Mouse (Mus musculus) intestine, embryonic 15.5 days (tissue): ENCODE data around the gene Ttc23l. TPM values are rescaled to one million over a fixed set of nuclear protein-coding genes. Genes with fewer than 3 reads are reported as not detected.

Experiments used
- ATAC-seq: fragments of 200-750 bp; cut with Nextera tagmentation; 2 replicates; pipeline ENCODE4 v1.8.0; 2017; ENCODE audit warnings: moderate TSS enrichment, moderate library complexity
- H3K27ac ChIP-seq: fragments of 300-500 bp; sonication (generic); 2 replicates; pipeline ENCODE4 v1.5.1; 2015; ENCODE audit warnings: mild to moderate bottlenecking, inconsistent platforms
- H3K27me3 ChIP-seq: fragments of 300-500 bp; sonication (generic); replicated peaks from 2 replicates; pipeline ENCODE4 v1.6.1; 2015; ENCODE audit warnings: inconsistent platforms
- H3K36me3 ChIP-seq: fragments of 300-500 bp; sonication (generic); 2 replicates; pipeline ENCODE4 v1.6.1; 2015; ENCODE audit warnings: inconsistent platforms
- H3K4me1 ChIP-seq: fragments of 300-500 bp; sonication (generic); replicated peaks from 2 replicates; pipeline ENCODE4 v1.6.1; 2015; ENCODE audit warnings: inconsistent platforms
- H3K4me2 ChIP-seq: fragments of 300-500 bp; sonication (generic); replicated peaks from 2 replicates; pipeline ENCODE4 v1.6.1; 2015; ENCODE audit warnings: mild to moderate bottlenecking, inconsistent platforms
- H3K4me3 ChIP-seq: fragments of 300-500 bp; sonication (generic); replicated peaks from 2 replicates; pipeline ENCODE4 v1.5.1; 2015; ENCODE audit warnings: inconsistent platforms
- H3K9ac ChIP-seq: fragments of 300-500 bp; sonication (generic); 2 replicates; pipeline ENCODE4 v1.6.1; 2015; ENCODE audit warnings: inconsistent platforms
- H3K9me3 ChIP-seq: fragments of 300-500 bp; sonication (generic); 2 replicates; pipeline ENCODE4 v1.6.1; 2016; ENCODE audit warnings: inconsistent platforms
- WGBS: fragments of 180-500 bp; shearing (Covaris S2); methylation state at CpG from one replicate; pipeline ENCODE4 v1.1.7; 2015; 5-methylcytosine and 5-hydroxymethylcytosine counted together
- polyA plus RNA-seq: library from polyadenylated mRNA; unstranded; fragments of >200 nt; fragmentation: Nextera tagmentation; extraction: Ambion mirVana; gene quantifications from 2 replicates; pipeline ENCODE4 v1.2.1, GENCODE M21; 2015

Gene Ttc23l
- not detected in 2 replicates for polyA plus RNA-seq

DNA sequence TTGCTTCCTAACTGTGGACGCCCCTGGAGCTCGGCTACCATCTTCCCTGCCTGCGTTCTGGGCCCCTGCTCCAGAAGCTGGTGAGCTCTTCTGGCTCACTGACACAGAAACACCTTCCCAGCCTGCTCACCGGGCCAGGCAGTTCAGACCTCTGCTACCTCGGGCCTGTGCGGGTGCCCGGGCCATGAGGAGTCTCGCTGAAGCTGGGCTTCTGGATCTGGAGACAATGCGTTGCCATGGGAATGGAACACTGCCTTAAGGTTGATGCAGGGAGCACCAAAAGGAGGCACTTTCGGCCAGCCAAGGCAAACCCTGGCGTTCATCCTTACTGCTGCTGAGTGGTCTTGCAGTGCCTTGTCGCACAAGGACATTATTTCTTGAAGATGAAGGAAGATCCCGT, at the start of gene Ttc23l:
Ttc23l (minus strand) TSS at position 204 of the 400 bp plus-strand sequence.
- Histone ChIP-seq H3K27me3 (no peaks in the 10 kb centered on the region), H3K4me2 (no peak within 1 kb of the TSS), H3K9ac (no peak within 1 kb of the TSS), H3K4me3 (no peak within 1 kb of the TSS), H3K27ac (no peak within 1 kb of the TSS), H3K4me1 (no peaks in the 10 kb centered on the region), H3K36me3 (no peaks in the 10 kb centered on the region), H3K9me3 (no peaks in the 10 kb centered on the region)
- ATAC-seq, result no peak
- 86% methylated on average over 13 of the region's 13 CpGs for WGBS

DNA sequence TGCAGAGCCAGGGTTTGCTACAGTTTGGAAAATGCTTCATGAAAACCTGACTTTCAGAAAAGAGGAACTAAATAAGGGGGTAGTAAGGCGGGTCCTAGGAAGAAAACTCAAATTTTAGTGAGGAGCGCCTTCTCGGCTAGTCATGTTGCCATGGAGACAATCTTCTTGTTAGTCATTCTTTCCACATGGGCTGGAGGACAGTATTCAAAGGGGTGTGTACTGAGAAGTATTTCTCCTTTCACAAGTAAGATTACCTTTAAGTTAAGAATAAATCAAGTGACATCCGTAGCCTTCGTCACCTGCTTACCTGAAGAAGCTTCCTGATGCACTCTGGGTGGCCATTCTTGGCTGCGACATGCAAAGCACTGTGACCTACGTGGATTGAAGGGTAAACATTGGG, 40.9 kb upstream of the Ttc23l start:
- Histone ChIP-seq H3K9ac (no peak overlapping the region), H3K4me1 (0 out of 2 replicates have a peak, but pooled peaks cover 3% of the 10 kb centered on the region), H3K27me3 (no peaks in the 10 kb centered on the region), H3K9me3 (no peaks in the 10 kb centered on the region), H3K36me3 (no peaks in the 10 kb centered on the region), H3K27ac (no peak overlapping the region), H3K4me2 (no peak overlapping the region), H3K4me3 (no peak overlapping the region)
- WGBS, result 63% methylated on average over 7 of the region's 7 CpGs
- no peak for ATAC-seq

DNA sequence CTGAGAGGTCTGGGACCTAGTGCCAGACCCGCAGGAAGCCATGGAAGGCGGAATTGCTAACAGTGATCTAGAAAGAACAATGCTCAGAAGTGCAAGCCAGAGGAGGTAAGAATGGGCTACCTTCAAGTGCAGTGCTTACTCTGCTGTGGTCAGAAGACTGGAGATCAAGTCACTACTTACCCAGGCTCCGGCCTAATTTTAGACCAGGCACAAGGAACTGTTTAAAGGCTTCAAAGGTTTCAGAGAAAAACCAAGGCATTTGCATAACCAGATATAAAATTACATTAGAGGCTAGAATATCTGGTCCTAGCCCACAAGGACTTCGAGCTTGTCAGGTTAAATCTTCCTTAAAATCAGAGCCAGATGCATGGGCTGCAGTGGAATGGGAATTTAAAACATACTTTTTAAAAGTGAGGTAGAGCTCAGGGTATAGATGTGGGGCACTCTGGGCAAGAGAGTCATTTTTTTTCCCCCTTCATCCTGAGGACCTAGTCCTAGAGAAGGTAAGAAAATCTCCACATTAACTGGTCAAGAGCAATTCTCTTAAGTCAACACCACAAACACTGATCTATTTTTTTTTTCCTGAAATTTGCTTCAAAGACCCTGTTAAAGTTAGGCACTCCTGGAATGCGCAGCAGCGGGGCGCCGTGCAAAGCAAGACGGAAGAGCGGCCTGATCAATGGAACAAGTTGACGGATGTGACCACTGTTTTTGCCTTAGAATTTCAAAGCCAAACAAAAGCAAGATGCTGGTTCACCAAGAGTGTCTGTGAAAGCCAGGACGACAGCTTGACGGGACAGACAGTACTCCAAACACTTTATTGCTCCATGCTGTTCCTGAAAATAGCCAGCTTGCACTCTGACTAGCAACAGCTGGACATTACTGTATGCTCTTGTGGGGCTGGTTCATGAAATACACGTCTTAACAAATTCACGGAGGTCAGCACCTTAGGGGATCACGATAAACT, 40.1 kb upstream of the Ttc23l start:
- no peak overlapping the region for H3K9ac ChIP-seq
- no peak; the same call in 1 of the 2 replicates for ATAC-seq
- 0 out of 2 replicates have a peak, but pooled peaks cover 3% of the 10 kb centered on the region for H3K4me1 ChIP-seq
- WGBS, result 55% methylated on average over 16 of the region's 16 CpGs
- no peaks in the 10 kb centered on the region for H3K9me3 ChIP-seq
- H3K27ac ChIP-seq, result no peak overlapping the region
- H3K4me3 ChIP-seq, result no peak overlapping the region
- H3K36me3 ChIP-seq, result no peaks in the 10 kb centered on the region
- no peaks in the 10 kb centered on the region for H3K27me3 ChIP-seq
- no peak overlapping the region for H3K4me2 ChIP-seq

DNA sequence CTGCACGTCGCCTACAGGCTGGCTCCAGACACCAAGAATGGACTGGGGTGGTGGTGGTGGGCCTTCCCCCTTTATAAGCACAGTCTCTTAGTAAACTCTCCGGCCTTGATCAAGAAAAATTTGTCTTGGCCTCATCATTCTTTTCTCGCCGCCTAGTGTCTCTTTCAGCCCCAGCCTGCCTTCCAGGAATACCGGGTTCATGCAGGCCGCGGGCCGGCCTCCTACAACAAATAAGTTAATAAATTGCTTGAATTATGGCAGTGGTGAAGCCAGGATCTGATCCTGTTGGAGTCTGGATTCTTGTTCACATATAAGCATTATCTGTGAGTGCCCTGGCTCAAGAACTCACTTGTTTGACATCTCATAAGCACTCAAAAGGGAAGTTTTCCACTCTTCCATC, 38.4 kb upstream of the Ttc23l start:
- 78% methylated on average over 9 of the region's 9 CpGs for WGBS
- Histone ChIP-seq H3K4me2 (no peak overlapping the region), H3K4me3 (no peak overlapping the region), H3K9ac (no peak overlapping the region), H3K27ac (no peak overlapping the region), H3K36me3 (no peaks in the 10 kb centered on the region), H3K4me1 (0 out of 2 replicates have a peak, but pooled peaks cover 3% of the 10 kb centered on the region), H3K9me3 (no peaks in the 10 kb centered on the region), H3K27me3 (no peaks in the 10 kb centered on the region)
- no peak for ATAC-seq

DNA sequence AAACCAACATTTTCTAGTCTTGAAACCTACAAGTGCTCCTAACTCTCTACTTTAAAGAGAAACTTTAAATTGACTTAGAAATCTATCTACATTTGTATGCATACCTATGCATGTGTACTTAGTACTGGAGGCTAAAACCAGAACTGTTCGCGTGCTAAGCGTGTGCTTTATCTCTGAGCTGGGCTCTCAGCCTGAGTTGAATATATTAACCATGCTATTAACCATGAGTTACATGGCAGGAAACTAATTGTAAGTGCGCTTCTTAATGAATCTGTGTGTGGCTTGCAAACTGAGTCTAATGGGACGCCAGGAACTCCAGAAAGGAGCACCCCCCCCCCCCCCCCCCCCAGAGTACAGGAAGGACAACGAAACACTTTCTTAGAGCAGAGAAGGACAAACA, 36.9 kb upstream of the Ttc23l start:
- Histone ChIP-seq H3K27me3 (no peaks in the 10 kb centered on the region), H3K4me1 (0 out of 2 replicates have a peak, but pooled peaks cover 3% of the 10 kb centered on the region), H3K4me2 (no peak overlapping the region), H3K27ac (no peak overlapping the region), H3K9ac (no peak overlapping the region), H3K4me3 (no peak overlapping the region), H3K9me3 (no peaks in the 10 kb centered on the region), H3K36me3 (no peaks in the 10 kb centered on the region)
- 84% methylated on average over 6 of the region's 6 CpGs for WGBS
- ATAC-seq, result no peak

DNA sequence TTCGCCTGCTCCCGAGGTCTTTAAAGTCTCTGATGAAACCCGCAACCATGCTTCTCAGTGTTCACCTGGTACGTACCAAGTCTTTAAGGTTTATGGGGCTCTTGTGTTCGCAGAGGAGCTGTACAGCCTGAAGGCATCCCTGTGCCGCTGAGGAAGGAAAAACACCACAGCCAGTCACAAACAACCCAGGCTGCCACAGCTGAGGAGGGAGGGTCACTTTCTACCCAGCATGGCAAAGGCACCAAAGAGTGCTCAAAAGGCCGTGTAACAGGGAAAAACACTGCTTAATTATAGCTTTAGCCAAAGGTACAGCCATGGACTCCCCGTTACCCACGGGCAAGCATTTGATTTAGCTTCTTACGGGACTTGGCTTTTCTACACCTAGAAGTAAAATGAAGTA, 36.4 kb upstream of the Ttc23l start:
- Histone ChIP-seq H3K27ac (no peak overlapping the region), H3K9me3 (no peaks in the 10 kb centered on the region), H3K36me3 (no peaks in the 10 kb centered on the region), H3K4me3 (no peak overlapping the region), H3K4me1 (0 out of 2 replicates have a peak, but pooled peaks cover 3% of the 10 kb centered on the region), H3K4me2 (no peak overlapping the region), H3K9ac (no peak overlapping the region), H3K27me3 (no peaks in the 10 kb centered on the region)
- WGBS, result 81% methylated on average over 10 of the region's 10 CpGs
- ATAC-seq, result no peak

DNA sequence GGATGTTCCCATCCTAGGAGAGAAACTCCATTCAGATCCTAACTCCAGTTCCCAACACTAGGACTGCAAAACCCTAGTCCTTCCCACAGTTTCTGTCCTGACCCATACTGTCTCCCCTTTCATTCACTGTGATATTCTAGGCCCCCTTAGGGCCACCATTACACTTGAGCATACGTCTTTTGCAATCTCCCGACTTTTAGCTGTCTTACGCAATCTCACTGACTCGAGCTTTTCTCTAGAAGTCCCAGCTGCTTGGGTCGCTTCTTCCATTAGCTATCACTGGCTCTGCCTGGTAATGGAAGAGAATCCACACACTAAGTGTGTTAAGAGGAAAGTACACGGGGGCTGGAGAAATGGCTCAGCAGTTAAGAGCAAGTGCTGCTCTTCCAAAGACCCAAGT, 34.6 kb upstream of the Ttc23l start:
- WGBS, result 76% methylated on average over 6 of the region's 6 CpGs
- no peaks in the 10 kb centered on the region for H3K9me3 ChIP-seq

DNA sequence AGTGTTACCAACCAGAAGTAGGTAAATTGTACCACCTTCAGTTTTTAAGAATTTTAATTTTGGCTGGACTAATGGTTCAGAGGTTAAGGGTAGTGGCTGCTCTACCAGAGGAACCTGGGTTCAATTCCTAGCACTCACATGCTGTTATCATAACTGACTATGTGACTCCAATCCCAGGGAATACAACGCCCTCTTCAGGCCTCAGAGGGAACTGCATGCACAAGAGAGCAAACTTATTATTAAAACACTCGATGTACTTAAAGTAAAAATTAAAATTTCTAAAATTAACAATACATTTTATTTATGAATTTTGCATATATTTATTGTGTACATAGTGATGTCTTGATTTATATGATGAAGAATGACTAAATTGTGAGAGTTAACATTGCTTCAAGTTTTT, 28.1 kb upstream of the Ttc23l start:
- Histone ChIP-seq H3K27ac (no peak overlapping the region), H3K9ac (no peak overlapping the region), H3K4me1 (no peaks in the 10 kb centered on the region), H3K4me2 (no peak overlapping the region), H3K27me3 (no peaks in the 10 kb centered on the region), H3K36me3 (no peaks in the 10 kb centered on the region), H3K4me3 (no peak overlapping the region), H3K9me3 (no peaks in the 10 kb centered on the region)
- 76% methylated on average over 2 of the region's 2 CpGs for WGBS
- no peak for ATAC-seq

More for the DNA sequence above, 34.6 kb upstream of the Ttc23l start:
- Histone ChIP-seq H3K27ac (no peak overlapping the region), H3K4me2 (no peak overlapping the region), H3K9ac (no peak overlapping the region), H3K36me3 (no peaks in the 10 kb centered on the region), H3K4me1 (no peaks in the 10 kb centered on the region), H3K27me3 (no peaks in the 10 kb centered on the region), H3K4me3 (no peak overlapping the region)
- ATAC-seq, result no peak

DNA sequence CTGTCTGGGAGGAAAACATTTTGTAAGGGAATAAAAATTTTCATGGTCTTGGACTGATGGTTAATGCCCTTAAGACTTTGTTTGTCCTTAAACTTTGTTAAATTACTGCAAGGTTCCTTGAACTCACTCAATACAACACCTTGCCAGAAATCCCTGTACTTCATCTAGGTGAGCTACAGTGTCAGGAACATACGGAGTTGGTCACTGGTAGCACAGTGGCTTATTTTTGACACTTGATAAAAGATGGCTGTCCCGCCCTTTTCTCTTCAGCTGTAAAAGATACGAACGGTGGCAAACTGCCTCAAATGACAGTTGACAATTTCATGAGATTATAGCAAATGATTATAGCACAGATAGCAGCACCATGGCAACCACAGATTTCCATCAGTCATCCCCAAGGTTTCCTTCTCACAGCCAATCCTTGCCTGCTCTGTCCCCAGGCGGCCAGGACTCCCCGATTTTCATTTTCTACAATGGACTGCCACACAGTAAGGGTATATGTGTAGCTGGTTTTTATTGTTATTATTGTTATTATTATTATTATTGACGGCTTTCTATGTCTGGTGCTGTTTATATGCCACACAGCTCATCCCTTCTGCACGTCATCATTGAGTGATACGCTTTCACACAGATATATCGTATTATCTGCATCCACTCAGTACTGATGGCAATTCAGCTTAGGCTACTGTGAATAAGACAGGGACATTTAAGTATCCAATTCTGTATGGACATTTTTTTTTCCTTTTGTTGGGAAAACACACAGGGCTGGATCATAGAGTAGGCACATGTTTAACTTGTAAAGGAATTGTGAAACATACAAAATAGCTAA, 26.1 kb upstream of the Ttc23l start:
- Histone ChIP-seq H3K27me3 (no peaks in the 10 kb centered on the region), H3K4me2 (no peak overlapping the region), H3K4me3 (no peak overlapping the region), H3K27ac (no peak overlapping the region), H3K9me3 (no peaks in the 10 kb centered on the region), H3K36me3 (no peaks in the 10 kb centered on the region), H3K4me1 (no peaks in the 10 kb centered on the region), H3K9ac (no peak overlapping the region)
- 81% methylated on average over 10 of the region's 10 CpGs for WGBS
- ATAC-seq, result no peak

DNA sequence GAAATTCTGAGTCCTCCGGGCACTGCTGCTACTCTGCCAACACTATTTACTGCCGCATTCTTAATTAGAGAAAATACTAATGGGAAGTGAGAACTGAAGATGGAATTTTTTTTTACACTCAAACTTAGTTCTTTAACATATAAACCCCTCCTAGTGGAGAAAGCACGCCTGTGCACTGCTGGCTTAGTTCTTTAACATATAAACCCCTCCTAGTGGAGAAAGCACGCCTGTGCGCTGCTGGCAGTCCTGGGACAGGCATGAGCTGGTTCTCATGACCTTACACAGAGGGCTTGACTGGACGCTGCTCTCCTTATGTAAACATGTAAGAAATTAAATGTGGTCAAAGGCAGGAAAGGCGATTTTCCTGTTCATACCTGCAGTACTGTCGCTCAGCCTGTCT, 24.9 kb upstream of the Ttc23l start:
- no peak overlapping the region for H3K4me3 ChIP-seq
- no peak overlapping the region for H3K27ac ChIP-seq
- no peak overlapping the region for H3K9ac ChIP-seq
- no peaks in the 10 kb centered on the region for H3K9me3 ChIP-seq
- no peaks in the 10 kb centered on the region for H3K27me3 ChIP-seq
- H3K36me3 ChIP-seq, result no peaks in the 10 kb centered on the region
- peak; percentile 71; the same call in 1 of the 2 replicates for ATAC-seq
- 43% methylated on average over 8 of the region's 8 CpGs for WGBS
- no peak overlapping the region for H3K4me2 ChIP-seq
- H3K4me1 ChIP-seq, result no peaks in the 10 kb centered on the region

DNA sequence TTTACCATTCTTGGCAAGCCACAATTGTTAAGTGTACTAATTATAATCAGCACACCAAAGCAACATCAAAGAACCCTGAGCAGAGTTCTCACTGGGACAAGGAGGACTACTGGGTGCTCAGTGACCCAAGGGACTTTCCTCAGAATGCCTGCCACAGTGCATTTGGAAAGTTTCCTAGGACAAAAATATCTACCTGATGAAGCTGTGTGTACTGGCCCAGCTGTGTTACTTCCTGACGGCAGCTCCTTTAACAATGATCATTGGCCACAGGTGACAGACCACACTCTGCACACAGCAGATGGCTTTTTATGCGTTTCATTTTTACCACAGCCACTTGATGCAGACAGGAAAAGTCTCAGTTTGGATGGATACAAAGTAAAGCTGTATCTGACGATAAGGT, 20.7 kb upstream of the Ttc23l start:
- no peaks in the 10 kb centered on the region for H3K27me3 ChIP-seq
- no peak overlapping the region for H3K4me3 ChIP-seq
- H3K9ac ChIP-seq, result no peak overlapping the region
- ATAC-seq, result no peak
- H3K27ac ChIP-seq, result no peak overlapping the region
- peaks cover 15% of the 10 kb centered on the region for H3K36me3 ChIP-seq
- H3K4me2 ChIP-seq, result no peak overlapping the region
- 87% methylated on average over 3 of the region's 3 CpGs for WGBS
- no peaks in the 10 kb centered on the region for H3K9me3 ChIP-seq
- no peaks in the 10 kb centered on the region for H3K4me1 ChIP-seq

DNA sequence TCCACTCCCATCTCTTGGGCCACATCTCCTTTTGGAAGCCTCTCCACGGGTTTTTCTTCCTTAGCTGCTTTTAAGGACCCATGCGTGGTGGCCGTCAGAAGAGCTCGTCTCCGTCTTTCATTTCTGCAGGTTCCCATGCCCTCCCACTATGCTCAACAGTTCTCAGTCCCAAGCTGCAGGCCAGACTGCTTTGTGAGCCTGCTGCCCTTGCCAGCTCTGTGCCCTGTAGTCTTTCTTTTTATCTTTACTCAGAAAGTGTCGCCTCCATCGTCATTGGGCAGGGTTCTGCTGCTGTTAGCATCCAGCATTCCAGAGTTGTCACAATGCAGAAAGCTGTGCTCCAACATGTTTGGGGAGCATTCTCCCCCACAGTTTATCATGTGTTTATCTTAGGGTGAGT, 8.0 kb upstream of the Ttc23l start:
- 82% methylated on average over 7 of the region's 7 CpGs for WGBS
- no peaks in the 10 kb centered on the region for H3K9me3 ChIP-seq

More for the DNA sequence above, 8.0 kb upstream of the Ttc23l start:
- ATAC-seq, result no peak
- Histone ChIP-seq H3K4me2 (no peak overlapping the region), H3K36me3 (0 out of 2 replicates have a peak, but pooled peaks cover 2% of the 10 kb centered on the region), H3K27me3 (no peaks in the 10 kb centered on the region), H3K27ac (no peak overlapping the region), H3K4me3 (no peak overlapping the region), H3K9ac (no peak overlapping the region), H3K4me1 (no peaks in the 10 kb centered on the region)
